Mouse (Mus musculus): ENCODE data around the gene Sidt2.

The Sidt2 gene

DNA sequence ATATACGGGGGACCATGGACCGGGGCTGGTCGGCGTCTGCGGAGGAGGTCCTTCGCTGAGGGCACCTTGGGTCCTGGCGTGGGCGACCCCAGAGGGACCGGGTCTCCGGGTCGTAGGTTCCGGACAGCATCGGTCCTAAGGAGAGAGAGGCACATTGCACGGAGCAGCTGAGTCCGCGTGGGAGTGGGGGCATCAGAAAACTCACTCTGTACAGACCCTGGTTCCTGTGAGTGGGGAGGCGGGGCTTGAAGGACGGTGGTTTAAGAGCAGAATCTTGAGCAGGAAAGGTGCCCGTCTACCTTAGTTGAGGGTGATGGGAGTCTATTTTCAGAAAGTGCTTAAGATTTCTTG lies 48.0 kb downstream of the Sidt2 start:
- DNase-seq = no peak

DNA sequence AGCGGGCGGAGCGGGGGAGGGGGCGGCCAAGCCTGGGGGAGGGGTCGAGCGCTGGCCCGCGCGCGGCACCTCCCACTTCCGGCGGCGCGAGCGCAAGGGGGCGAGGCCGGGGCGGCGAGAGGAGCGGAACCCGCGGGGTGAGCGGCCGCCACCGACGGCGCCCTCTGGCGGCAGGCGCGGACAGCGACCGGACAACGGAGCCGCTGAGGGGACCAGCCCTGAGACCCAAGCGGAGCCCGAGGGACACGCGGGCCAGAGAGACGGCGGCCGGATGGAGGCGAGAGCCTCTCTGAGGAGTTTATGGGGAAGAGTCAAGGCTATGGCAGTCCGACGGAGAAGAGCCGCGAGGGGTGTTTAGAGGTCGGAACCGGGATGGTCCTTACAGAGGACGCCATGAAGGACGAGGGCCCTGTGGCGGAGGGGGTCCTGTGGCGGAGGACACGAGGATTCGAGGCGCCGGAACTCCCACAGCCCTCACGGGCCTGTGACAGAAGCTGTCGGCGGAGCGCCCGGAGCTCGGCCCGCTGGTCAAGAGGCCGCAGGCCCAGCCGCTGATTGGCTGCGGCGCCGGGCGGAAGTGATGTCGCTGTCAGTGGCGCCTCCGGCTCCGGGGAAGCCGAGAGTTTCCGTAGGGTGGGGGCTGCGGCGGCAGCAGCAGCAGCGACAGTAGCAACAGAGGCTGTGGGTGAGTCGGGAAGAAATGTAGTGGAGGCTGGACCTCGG lies 48.5 kb downstream of the Sidt2 start, which contains the start of the genes Pcsk7 and Rnf214:
Gene Pcsk7, plus strand, starts transcription at position 143 of the 723 bp plus-strand sequence.
Gene Rnf214, minus strand, starts transcription at position 557 of the 723 bp plus-strand sequence.
- peak; percentile 89 for DNase-seq

DNA sequence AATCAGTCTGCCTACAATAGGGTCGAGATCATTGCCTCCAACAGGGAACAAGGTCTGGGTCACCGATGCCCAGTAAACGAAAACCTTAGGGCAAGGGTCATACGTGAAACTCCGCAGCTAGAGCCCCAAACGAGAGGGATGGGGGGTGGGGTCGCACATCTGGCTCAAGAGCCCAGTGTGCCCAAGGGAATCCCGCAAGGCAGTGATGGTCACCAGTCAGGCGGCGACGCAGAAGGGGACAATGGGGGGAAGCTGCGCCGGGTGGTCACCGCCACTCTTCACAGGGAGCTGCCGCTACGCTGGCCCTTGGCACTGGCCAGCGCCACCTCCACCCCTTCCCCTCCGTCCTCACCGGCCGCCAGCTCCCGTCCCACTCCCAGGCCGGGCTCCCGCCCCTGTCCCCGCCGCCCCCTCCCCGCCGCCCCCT lies 49.2 kb downstream of the Sidt2 start:
- DNase-seq = peak; percentile 45

DNA sequence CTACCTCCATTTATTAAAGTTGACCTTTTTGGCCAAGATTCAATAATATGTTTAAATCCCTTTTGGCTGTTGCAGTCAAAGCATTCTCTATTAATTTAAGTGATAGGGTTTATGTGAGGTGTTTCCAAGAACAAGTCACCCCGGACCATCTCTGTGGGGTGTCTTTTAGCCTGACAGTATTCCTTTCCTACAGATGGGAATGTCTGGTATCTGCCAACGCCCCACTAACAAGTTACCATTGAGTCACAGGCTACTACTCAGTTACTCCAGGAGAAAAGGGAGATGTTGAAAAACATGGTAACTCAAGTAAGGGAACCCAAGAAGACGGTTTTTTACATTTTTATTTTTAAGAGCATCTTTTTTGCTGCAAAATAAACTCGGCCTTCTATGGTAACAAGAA lies 49.9 kb downstream of the Sidt2 start:
- DNase-seq = no peak

DNA sequence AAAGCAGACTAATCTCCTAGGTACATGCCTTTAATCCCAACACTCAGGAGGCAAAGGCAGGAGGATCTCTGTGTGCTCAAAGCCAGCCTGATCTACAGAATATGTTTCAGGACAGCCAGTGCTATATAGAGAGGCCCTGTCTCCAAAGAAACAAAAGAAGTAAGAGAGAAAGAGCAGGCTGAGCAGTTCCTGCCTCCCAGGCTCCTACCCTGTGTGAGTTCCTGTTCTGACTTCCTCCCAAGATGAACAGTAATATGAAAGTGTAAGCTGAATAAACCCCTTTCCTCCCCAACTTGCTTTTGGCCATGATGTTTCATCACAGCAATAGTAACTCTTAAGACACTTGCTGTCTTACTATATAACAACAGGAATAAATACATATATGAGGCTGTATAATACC lies 61.4 kb downstream of the Sidt2 start:
- no peak for DNase-seq
